Mouse (Mus musculus) embryonic stem cell, embryonic (primary cell): ENCODE measurements around the gene Tgfbi.

Experiments
- CTCF ChIA-PET, 4 experiments: fragments of 300-600 bp in 2 of 4; fragments of 350-600 bp in 2 of 4; sonication (Branson Sonifier 250); formaldehyde crosslinking; loops; one replicate each; lab custom pipeline; 2022; ENCODE audit warnings: inconsistent platforms in 2 of 4; lab: Charles Lee
- POLR2A ChIA-PET, 4 experiments: fragments of 300-600 bp in 2 of 4; fragments of 350-600 bp in 2 of 4; sonication (Branson Sonifier 250); formaldehyde crosslinking; loops; one replicate each; lab custom pipeline; 2022; ENCODE audit warnings: antibody characterized with exemption in 4 of 4, inconsistent platforms in 1 of 4; lab: Charles Lee

The Tgfbi gene

DNA sequence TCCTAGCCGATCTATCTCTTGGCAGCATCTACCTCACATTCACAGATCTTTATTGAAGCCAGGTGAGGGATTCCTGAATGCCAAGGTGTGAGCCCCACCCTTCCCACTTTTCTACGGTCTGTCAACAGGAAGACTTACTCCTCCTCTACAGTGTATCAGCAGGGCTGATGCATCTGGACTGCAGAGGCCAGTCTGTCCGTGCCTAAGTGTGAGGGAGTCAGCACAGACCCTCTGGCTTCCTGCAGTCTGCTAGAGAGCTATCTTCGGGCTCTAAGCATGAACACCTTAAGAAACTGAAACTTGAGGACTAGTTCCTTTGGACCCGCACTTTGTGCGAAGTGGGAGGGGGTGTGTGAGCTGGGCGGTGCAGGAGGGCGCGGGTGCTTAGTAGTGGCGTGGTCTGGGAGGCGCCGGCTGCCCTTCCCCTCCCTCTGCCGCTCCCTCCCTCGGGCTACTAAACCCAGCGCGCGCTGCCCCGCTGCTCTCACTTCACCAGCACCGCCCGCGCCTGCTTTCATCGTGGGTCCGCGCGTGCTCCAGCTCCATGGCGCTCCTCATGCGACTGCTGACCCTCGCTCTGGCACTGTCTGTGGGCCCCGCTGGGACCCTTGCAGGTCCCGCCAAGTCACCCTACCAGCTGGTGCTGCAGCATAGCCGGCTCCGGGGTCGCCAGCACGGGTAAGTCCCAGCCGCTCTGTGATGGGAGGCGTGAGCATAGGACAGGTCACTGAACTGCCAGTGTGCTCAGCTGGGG lies at the start of gene Tgfbi:
Gene Tgfbi (plus strand): TSS at position 421 of the 754 bp plus-strand sequence.
- POLR2A ChIA-PET: interaction anchor here in 2 of 4 experiments (0.9 to 1.8 kb wide), 4 partner anchors 10 to 87 kb away, joined by 3 to 5 read pairs (median 4); partner anchors contain the start of gene Fbxl21 (in 1 of the 2)
- CTCF ChIA-PET: interaction anchor here in 2 of 4 experiments (0.8 to 0.9 kb wide), 3 partner anchors 49 kb away, joined by 3 read pairs; no protein-coding TSS in a partner anchor

GRCm38 (mm10) chr13:56559841-56560370 lies 49.4 kb upstream of the Tgfbi start:
- CTCF ChIA-PET: no interaction called here
- POLR2A ChIA-PET: interaction anchor here in 1 of 4 experiments (0.5 kb wide), 1 partner anchor 418 kb away, joined by 3 read pairs; no protein-coding TSS in a partner anchor

DNA sequence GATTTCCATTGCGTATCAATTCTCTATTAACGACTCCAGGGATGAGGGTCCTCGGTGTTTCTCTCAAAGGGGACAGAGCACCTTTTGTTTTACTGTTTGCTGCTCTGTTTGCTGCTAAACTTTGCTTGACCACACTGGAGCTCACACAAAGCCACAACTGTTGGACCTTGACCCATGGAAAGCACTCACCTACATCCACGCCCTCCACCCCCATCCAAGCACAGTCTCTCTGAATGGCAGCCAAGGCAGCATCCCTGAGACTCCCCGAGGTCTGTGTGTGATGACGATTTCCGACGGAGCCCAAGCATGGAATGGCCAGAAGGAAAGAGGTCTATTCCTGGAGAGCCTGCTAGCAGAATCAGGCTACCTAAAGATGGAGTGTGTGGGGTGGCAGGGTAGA lies 48.2 kb upstream of the Tgfbi start:
- POLR2A ChIA-PET: no interaction called here
- CTCF ChIA-PET: interaction anchor here in 1 of 4 experiments (0.7 kb wide), 1 partner anchor 86 kb away, joined by 3 read pairs; no protein-coding TSS in a partner anchor

GRCm38 (mm10) chr13:56563075-56563474 lies 46.2 kb upstream of the Tgfbi start:
- POLR2A ChIA-PET: no interaction called here
- CTCF ChIA-PET: interaction anchor here (0.5 to 1.7 kb wide), 20 partner anchors 9 to 1368 kb away, joined by 3 to 7 read pairs (median 4); no protein-coding TSS in a partner anchor

GRCm38 (mm10) chr13:56566336-56566735 lies 43.0 kb upstream of the Tgfbi start:
- ChIA-PET POLR2A (no interaction called here), CTCF (interaction anchor here (0.6 to 1.0 kb wide), 4 partner anchors 35 to 665 kb away, joined by 3 to 5 read pairs (median 4); no protein-coding TSS in a partner anchor)

DNA sequence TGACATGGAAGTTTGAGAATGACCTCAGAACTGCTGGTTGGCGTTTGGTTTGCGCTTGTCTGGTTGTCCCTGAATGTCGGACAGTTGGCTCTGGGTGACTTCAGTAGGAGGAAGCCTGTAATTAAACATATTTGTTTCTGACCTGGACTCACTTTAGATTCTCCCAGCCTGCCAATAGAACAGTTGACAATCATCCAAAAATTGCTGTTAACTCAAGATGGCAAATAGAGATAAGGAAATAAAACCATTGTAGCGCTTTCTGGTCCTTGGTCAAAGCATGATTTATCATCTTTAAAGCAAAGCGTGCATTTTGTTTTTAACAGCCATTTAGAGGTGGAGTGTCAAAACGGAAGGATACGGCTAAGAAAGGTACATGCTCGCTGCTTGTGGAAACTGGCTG lies 37.7 kb upstream of the Tgfbi start:
- ChIA-PET POLR2A (no interaction called here), CTCF (no interaction called here)

DNA sequence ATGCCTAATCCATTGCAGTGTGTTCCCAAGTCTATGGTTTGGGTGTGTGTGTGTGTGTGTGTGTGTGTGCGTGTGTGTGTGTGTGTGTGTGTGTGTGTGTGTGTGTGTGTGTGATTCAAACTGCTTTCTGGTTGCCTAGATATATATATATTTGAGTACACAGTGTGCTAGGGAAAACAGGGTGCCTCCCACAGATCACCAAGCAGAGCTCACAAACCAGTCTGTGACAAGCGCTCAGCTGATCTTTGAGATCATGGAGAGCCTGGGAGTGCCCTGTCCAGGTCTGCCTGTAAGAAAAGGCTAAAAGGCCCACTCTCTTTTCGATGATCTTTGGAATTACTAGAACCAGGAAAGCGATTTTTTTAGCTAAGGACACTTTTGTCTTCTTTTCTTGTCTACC lies 34.2 kb upstream of the Tgfbi start:
- CTCF ChIA-PET: interaction anchor here in 3 of 4 experiments (0.6 to 1.4 kb wide), 11 partner anchors 9 to 795 kb away, joined by 3 to 5 read pairs (median 4); no protein-coding TSS in a partner anchor
- POLR2A ChIA-PET: interaction anchor here in 1 of 4 experiments (0.5 to 1.0 kb wide), 2 partner anchors 24 to 39 kb away, joined by 3 read pairs; no protein-coding TSS in a partner anchor

GRCm38 (mm10) chr13:56575701-56576321 lies 33.5 kb upstream of the Tgfbi start:
- CTCF ChIA-PET: interaction anchor here in 3 of 4 experiments (0.6 to 1.4 kb wide), 11 partner anchors 10 to 795 kb away, joined by 3 to 5 read pairs (median 4); no protein-coding TSS in a partner anchor

GRCm38 (mm10) chr13:56578097-56578496 lies 31.2 kb upstream of the Tgfbi start:
- POLR2A ChIA-PET: interaction anchor here in 1 of 4 experiments (0.9 kb wide), 1 partner anchor 8 kb away, joined by 3 read pairs; no protein-coding TSS in a partner anchor
- CTCF ChIA-PET: interaction anchor here in 2 of 4 experiments (0.6 to 0.7 kb wide), 2 partner anchors 15 to 80 kb away, joined by 3 to 5 read pairs; no protein-coding TSS in a partner anchor

More at GRCm38 (mm10) chr13:56575701-56576321, 33.5 kb upstream of the Tgfbi start:
- POLR2A ChIA-PET: interaction anchor here in 1 of 4 experiments (1.0 kb wide), 1 partner anchor 23 kb away, joined by 3 read pairs; no protein-coding TSS in a partner anchor

- ChIA-PET POLR2A (interaction anchor here in 2 of 4 experiments (0.7 to 2.0 kb wide), 7 partner anchors 8 to 166 kb away, joined by 3 to 5 read pairs (median 4); partner anchors contain the start of gene Tgfbi (in 1 of the 2)), CTCF (interaction anchor here in 1 of 4 experiments (1.1 kb wide), 1 partner anchor 77 kb away, joined by 3 read pairs; no protein-coding TSS in a partner anchor)
These were observed 28.9 kb upstream of the Tgfbi start for GRCm38 (mm10) chr13:56580450-56580849.

DNA sequence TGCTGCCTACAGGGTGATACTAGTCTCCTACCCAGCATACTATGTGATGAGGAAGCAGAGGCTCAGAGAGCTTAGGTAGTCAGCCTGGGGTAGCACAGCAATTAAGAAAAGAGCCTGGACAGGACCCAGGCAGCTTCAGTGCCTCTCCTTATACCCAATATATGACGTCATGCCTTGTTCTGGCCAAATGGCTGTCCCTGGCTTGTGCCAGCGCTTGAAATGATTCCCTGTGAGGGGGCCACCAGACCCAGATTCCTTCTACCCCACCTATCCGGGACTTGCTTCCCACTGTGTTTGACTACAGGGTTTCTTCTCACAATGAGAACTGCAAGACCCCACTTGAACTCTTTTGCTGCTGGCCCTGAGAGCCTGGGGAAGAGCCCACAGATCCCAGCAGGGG lies 27.8 kb upstream of the Tgfbi start:
- ChIA-PET CTCF (interaction anchor here in 3 of 4 experiments (0.5 to 1.2 kb wide), 4 partner anchors 16 to 86 kb away, joined by 3 read pairs; no protein-coding TSS in a partner anchor), POLR2A (interaction anchor here in 2 of 4 experiments (0.6 to 2.4 kb wide), 19 partner anchors 9 to 177 kb away, joined by 3 to 11 read pairs (median 4); partner anchors contain the start of genes Fbxl21 (in 1 of the 2), Smad5 (in 1 of the 2) and Tgfbi (in 1 of the 2))

GRCm38 (mm10) chr13:56581961-56582434 lies 27.3 kb upstream of the Tgfbi start:
- POLR2A ChIA-PET: interaction anchor here in 2 of 4 experiments (0.7 to 2.4 kb wide), 19 partner anchors 9 to 177 kb away, joined by 3 to 11 read pairs (median 4); partner anchors contain the start of genes Tgfbi (in 2 of the 2), Fbxl21 (in 1 of the 2) and Smad5 (in 1 of the 2)
- CTCF ChIA-PET: interaction anchor here in 2 of 4 experiments (1.1 to 1.4 kb wide), 3 partner anchors 77 to 176 kb away, joined by 3 to 5 read pairs (median 3); no protein-coding TSS in a partner anchor

DNA sequence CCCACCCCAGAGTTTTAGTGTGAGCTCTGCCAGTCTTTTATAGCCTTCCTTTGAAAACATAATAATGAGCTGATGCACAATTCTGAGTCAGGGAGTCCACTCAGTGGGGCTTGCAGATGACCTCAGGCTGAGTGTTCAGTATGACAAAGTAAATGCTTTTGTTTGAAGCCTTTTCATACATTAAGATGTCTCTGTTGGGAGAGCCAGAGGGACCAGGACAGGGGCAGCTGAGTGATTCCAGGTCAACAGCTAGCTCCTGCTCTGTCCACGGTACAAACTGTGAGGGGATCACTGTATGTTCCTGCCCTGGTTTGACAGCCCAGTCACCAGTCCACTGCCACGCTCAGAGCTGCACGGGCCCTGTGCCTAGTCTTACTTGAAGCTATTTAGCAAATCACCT lies 26.6 kb upstream of the Tgfbi start:
- CTCF ChIA-PET: interaction anchor here in 2 of 4 experiments (0.6 to 1.4 kb wide), 4 partner anchors 8 to 176 kb away, joined by 3 to 5 read pairs (median 4); no protein-coding TSS in a partner anchor
- POLR2A ChIA-PET: interaction anchor here in 2 of 4 experiments (0.6 to 2.4 kb wide), 17 partner anchors 9 to 176 kb away, joined by 3 to 11 read pairs (median 4); partner anchors contain the start of genes Fbxl21 (in 1 of the 2), Smad5 (in 1 of the 2) and Tgfbi (in 1 of the 2)

DNA sequence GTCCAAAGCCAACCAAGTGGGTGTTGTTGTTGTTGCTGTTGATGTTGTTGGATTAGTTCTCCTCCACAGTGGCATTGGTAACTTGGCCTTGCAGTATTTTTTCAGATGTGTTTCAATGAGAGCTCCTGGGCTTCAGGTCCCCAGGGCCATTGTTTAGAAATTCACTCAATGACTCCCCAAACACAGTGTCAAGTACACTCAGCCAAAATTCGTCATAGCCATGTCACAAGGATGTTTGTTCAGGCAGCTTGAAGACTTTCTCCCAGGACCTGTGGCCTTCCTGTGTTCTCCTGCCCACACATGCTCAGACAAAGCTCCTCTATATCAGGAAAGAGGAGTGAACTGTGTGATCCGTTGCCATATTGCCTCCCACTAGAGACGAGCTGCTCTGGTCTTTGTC lies 23.3 kb upstream of the Tgfbi start:
- ChIA-PET CTCF (no interaction called here), POLR2A (no interaction called here)

- ChIA-PET POLR2A (interaction anchor here in 1 of 4 experiments (0.8 kb wide), 1 partner anchor 8 kb away, joined by 3 read pairs; no protein-coding TSS in a partner anchor), CTCF (interaction anchor here in 1 of 4 experiments (0.7 kb wide), 1 partner anchor 170 kb away, joined by 3 read pairs; no protein-coding TSS in a partner anchor)
These were observed 20.7 kb upstream of the Tgfbi start for GRCm38 (mm10) chr13:56588454-56589117.

DNA sequence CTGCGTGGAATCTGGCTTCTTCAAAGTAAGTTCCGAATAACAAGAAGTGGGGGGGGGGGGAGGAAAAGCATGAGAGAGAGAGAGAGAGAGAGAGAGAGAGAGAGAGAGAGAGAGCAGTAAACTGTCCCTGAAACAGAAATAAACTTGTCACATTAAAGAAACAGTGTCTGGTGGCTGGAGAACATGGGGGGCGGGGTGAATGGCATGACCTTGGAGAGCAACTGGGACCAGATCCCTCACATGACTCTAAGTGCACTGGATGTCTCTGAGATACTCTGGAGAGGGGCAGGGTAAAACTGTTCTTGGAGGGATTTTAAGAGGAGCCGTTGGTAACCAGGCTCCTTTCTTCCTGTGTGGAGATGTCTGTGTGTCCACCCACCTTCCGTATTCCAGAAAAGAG lies 19.1 kb upstream of the Tgfbi start:
- POLR2A ChIA-PET: interaction anchor here in 1 of 4 experiments (2.3 kb wide), 1 partner anchor 9 kb away, joined by 5 read pairs; no protein-coding TSS in a partner anchor
- CTCF ChIA-PET: interaction anchor here in 1 of 4 experiments (0.6 kb wide), 1 partner anchor 72 kb away, joined by 6 read pairs; no protein-coding TSS in a partner anchor
